Mouse (Mus musculus): ENCODE results near the gene Ppib.

Ppib gene

GRCm38 (mm10) chr9:66059583-66060307 is at the start of gene Ppib:
Ppib (plus strand) TSS chr9:66060222.
- peak; percentile 98 to 99 for DNase-seq

DNA sequence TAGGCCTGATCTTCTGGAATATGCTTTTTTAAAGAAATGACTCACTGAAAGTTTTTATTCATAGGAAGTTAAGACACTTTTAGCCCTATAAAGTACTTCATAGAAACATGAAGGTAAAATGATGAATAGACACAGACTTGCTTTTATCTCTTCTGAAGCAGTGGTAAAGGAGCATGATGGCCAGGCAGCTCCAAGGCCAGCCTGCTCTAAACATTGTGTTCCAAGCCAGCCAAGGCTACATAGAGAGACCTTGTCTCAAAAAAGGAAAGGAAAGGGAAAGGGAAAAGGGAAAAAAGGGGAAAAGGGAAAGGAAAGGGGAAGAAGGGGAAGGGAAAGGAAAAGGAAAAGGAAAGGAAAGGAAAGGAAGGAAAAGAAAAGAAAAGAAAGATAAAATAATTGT is 39.4 kb upstream of the Ppib start:
- DNase-seq = no peak

DNA sequence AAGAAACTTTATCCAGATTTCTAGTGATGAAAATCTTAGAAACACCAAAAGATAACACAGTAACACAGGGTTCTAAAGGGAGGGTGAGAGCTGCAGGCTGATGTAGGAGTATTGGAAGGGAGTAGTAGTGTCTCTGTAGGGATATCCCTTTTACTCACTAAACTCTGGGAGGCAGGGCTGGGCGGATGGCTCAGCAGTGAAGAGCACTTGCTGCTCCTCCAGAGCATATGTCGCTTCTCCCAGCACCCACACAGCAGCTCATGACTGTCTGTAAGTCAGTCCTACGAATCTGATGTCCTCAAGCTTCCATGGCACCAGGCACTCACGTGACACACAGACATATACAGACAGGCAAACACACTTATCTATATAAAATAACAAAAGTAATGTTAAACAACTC is 21.9 kb upstream of the Ppib start:
- DNase-seq = no peak

DNA sequence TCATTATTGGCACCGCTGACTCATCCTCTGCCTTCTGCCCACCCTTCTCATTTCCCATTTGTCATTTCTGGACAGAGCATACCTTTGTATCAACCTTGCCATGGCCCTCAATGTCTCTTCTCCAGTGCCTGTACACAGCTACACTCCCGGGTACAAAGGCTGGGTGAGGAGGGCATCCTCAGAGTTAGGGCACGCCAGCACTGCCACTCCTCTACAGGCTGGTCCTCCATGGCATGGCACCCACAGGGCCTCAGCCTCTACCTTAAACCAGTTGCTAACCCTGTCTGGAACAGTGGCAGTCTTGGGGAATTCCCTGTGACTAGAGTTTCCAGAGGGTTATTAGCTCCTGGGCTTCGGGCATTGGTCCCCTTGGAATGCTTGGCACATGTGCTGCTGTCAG is 21.4 kb upstream of the Ppib start:
- DNase-seq = no peak

GRCm38 (mm10) chr9:66039290-66039689 is 20.7 kb upstream of the Ppib start:
- DNase-seq = no peak

DNA sequence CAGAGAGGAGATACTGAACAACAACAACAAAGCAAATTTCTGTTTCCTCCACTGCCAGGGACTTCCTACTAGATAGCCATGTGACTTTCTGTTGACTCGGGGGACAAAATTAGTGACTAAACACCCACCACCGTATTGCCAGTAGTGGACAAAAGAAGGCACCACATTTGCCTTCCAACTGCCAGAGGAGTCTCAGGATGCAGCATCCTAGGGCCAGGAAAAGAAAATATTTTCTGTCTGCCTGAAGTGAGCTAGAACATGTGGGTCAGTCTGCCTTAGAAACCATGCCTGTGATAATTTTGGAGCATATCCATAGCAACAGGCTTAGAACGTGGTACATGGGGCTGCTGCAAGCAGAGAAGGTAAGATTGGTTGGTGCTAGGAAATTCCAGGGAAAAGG is 19.2 kb upstream of the Ppib start:
- DNase-seq = no peak

DNA sequence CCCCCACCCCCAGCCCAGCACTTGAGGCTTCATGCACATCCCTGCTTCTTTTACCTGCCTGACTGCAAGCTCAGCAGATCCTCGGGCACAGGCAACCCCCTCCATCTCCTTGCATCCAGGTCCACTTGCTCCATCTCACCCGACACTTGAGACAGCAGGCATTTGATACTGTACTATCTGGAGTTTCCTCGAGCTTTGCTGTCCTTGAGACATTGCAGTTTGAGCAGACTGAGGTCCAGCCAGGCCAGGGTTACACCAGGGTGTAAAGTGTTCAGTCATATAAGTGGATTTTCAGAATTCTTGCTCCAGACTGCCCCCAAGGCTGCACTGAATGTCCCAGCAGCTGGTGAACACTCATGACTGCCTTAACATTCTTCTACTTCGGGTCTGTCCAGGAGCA is 17.7 kb upstream of the Ppib start:
- DNase-seq = no peak

- no peak for DNase-seq
These were observed 16.8 kb upstream of the Ppib start for GRCm38 (mm10) chr9:66043241-66043640.

DNA sequence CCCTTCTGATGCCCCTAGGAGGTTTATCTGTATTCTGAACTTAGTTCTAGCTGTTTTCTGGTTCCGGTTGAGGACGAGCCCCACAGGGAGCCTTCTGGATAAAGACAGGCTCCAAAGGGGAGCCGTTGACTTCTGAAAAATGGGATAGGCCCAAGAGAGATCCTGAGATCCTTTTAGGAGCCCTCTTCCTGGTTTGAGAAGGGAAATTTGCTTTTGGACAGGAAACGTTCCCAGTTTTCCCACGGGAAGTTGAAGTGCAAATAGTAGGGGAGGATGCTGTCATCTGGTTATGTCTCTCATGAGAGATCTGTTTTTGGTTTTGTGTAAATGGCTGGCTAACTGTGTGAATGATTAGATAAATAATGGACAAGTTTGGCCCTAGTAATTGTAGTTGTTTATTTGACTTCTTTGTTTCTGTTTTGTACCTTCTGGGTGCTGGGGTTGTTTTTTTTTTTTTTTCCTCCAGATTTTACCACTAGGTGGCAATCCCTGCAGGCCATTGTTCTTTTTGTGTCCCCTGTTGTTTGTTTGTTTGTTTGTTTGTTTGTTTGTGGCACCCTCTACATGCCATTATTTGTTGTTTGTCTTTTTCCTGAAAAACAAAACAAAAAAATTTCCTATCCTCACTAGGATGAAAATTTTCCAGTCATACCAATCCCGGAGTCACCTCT is 10.0 kb upstream of the Ppib start:
- DNase-seq = no peak

GRCm38 (mm10) chr9:66051493-66051892 is 8.5 kb upstream of the Ppib start:
- DNase-seq = no peak

- DNase-seq = no peak
These were observed 7.3 kb upstream of the Ppib start for GRCm38 (mm10) chr9:66052731-66053130.

GRCm38 (mm10) chr9:66053620-66054019 is 6.4 kb upstream of the Ppib start:
- no peak for DNase-seq

GRCm38 (mm10) chr9:66060308-66060647 is 256 bp downstream of the Ppib start:
- no peak for DNase-seq

- DNase-seq = peak; percentile 29 to 30
These were observed 964 bp downstream of the Ppib start for GRCm38 (mm10) chr9:66060986-66061385.

DNA sequence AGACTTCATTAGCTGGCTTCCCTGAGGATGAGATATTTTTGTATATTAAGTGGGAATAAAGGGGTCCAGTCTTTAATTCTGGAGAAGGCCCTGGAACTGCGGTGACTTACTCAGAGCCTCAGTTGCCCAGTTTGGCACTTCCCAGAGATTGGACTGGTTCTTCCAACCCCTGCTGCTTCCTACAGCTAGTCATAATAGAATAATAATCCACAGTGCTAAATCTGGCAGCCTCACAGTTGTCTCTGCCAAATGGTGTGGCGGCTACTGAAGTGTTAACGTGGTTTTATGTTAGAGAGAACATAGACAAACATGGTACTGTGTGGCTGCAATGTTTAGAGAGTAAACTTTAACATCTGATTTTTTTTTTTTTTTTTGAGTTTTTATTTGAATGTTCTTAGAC is 1.6 kb downstream of the Ppib start:
- peak; percentile 46 to 47 for DNase-seq

DNA sequence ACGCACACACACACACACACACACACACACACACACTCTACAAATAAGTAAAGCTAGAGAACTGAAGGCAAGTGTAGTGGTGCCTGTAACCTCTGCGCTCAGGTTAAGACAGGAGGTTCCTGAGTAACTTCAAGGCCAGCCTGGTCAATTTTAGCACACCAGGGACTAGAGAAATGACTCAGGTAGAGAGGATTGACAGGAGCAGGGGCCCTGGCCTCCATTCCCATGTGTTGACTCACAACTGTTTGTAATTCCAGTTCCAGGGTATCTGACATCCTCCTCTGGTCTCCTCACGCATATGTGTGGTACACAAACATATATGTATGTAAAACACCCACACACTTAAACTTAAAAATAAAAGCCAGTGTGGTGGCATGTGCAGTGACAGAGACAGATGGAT is 3.4 kb downstream of the Ppib start:
- DNase-seq = no peak

DNA sequence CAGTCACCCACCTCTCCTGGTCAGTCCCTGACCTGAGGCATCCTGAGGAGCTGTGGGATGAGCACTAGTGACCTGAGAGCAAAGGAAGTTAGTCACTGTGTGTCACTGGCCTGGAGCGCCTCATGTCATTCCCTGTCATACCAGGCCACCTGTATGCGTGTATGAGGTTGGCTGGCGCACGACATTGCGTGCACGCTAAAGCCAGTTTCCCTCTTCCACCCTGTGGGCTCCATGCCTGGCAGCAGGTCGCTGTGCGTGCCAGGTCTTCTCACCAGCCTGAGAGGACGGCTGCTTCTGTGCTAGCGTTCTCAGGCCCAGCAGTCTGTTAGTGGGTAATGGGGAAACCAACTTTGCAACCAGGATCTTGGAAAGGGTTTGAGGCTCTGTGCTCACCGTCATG is 4.3 kb downstream of the Ppib start:
- peak; percentile 58 to 70 for DNase-seq

GRCm38 (mm10) chr9:66066791-66067190 is 6.8 kb downstream of the Ppib start:
- no peak for DNase-seq

- peak; percentile 30 to 59 for DNase-seq
These were observed 7.5 kb downstream of the Ppib start for GRCm38 (mm10) chr9:66067542-66067941.

GRCm38 (mm10) chr9:66068056-66068455 is 8.0 kb downstream of the Ppib start:
- no peak for DNase-seq

- peak; percentile 65 to 76 for DNase-seq
These were observed 9.0 kb downstream of the Ppib start for GRCm38 (mm10) chr9:66068971-66069391.

DNA sequence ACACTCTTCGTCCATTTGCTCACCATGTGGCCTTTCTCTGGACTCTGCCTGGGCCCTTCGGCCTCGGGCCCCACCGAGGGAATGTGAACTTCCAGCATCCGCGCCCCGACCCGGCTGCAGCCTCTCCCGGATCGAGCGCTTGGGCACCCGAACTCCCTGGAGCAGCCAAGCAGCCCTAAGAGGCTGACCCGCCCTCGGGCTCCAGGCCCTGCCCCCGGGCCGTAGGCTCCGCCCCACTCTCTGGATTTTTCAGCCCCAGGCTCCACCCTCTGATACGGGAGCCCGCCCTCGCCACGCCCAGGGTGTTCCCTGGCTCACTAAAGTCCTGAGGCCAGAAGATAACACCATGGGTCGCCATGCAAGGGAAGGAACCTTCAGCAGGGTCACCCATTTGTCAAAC is 9.6 kb downstream of the Ppib start, which contains the start of gene Snx22:
Gene Snx22, minus strand, starts transcription at position 137 of the 400 bp plus-strand sequence.
- DNase-seq = peak; percentile 87 to 89

DNA sequence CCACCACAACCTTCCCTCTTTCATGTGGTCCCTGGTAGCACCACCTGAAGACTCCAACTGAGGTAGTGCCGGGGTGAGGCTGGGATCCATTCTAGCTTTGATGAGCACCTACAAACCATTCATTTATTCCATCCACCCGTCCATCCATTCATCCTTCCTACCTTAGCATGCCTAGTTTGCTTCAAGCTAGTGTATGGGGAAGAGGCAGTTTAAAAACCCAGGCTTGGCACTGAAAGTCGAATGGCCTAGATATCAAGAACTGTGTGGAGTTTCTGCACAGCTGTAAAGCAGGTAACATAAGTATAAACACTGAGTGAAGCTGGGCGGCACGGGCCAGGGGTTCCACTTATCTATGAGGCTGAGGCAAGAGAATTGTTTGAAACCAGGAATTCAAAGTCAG is 10.1 kb downstream of the Ppib start:
- DNase-seq = no peak

DNA sequence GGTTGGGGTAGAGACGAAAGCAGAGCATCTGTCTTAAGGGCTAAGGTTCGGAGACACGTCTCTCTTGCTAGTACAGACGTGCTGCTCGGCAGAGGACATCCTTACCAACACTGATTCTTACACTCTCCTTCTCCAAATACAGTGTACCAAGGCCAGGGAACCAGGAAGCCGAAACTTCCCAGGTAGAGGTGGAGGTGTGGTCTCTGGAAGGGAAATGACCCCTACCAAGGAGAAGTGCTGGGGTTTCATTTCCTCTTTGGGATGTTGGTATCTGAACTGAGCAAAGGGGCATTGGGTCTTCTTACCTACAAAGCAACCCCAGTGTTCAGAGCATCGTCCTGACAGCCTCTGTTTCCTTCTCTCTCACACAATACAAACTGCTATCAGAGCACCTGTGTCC is 12.7 kb downstream of the Ppib start:
- DNase-seq = no peak

DNA sequence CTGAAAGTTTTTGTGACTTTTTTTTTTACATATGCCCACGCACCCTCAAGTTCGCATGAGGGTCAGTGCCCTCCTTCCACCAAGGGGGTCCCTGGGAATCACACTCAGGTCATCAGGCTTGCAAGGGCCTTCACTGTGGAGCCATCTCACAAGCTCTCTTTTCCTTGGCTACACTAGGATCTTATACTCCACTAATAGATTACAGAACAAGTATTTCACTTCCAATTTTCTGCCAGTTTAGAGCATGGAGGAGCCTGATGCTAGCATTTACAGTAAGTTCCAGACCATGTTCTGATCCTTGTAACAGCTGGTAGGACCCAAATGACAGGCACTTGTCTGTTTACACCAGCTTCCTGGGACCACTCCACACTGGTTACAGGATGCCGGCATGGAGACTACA is 18.1 kb downstream of the Ppib start:
- DNase-seq = no peak
